Mouse (Mus musculus): ENCODE data around the gene Cstb. TPM values are rescaled to one million over a fixed set of nuclear protein-coding genes. Genes with fewer than 3 reads are reported as not detected.

The Cstb gene
- polyA plus RNA-seq, 1 experiment from 2014 or later: 136 TPM

- no peaks in the 10 kb centered on the region for H3K9me3 ChIP-seq
- H3K4me1 ChIP-seq: peaks cover 14% of the 10 kb centered on the region
- no peak overlapping the region for H3K4me3 ChIP-seq
- H3K27me3 ChIP-seq (ENCODE audit: insufficient read depth, poor library complexity, severe bottlenecking): no peaks in the 10 kb centered on the region
- WGBS: 56% methylated on average over 4 of the region's 4 CpGs
- H3K36me3 ChIP-seq: peaks cover 22% of the 10 kb centered on the region; the same call in 1 of the 2 replicates
- no peak overlapping the region for H3K27ac ChIP-seq
- no peak for DNase-seq (ENCODE audit: low spot score)
These were observed 27.2 kb downstream of the Cstb start for GRCm38 (mm10) chr10:78452641-78453040.

- no peak for DNase-seq (ENCODE audit: low spot score)
- Histone ChIP-seq H3K4me1 (peaks cover 33% of the 10 kb centered on the region), H3K4me3 (no peak overlapping the region), H3K36me3 (no peaks in the 10 kb centered on the region), H3K27me3 (ENCODE audit: insufficient read depth, poor library complexity, severe bottlenecking) (no peaks in the 10 kb centered on the region), H3K27ac (no peak overlapping the region), H3K9me3 (no peaks in the 10 kb centered on the region)
- WGBS: 91% methylated on average over 13 of the region's 13 CpGs
These were observed 31.2 kb downstream of the Cstb start for GRCm38 (mm10) chr10:78456696-78457095.

DNA sequence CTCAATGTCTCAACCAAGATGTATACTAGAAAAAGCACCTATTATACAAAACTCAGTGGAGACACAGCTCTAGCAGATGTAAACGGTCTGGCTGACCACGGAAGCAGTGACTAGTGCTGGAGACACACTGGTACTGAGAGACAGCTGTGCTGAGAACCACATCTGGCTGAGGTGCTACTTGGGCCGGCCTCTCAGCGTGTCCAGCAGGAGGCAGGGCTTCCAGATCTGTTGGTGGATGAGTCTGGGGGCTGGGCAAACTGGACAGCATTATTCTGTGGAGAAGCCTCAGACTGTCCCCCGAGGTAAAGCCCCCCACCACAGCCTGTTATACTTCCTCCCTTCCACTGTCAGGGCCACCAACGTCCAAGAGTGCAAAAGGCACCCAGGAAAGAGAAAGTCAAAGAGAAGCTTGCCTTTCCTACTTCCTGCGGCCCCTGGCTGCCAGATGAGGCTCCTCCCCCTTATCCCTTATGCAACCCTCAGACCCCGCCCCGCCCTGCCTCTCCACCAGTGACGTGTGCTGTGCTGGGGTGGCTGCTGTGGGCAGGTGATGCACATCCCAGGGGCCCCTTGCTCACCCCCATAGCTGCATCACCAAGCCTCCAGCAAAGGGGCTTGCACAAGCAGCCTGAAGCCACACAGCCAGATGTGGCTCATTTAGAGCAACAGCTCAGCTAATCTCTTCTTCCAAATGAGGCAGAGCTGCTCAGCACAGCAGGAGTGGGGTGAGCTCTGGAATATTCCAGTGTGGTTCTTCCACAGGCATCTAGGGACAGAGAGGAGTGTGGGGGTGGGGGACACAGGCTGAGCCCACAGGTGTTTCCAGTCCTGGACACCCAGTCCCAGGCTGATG lies 32.3 kb downstream of the Cstb start:
- Histone ChIP-seq H3K4me1 (peaks cover 30% of the 10 kb centered on the region), H3K27me3 (ENCODE audit: insufficient read depth, poor library complexity, severe bottlenecking) (peaks cover 6% of the 10 kb centered on the region; the same call in 1 of the 2 replicates), H3K36me3 (no peaks in the 10 kb centered on the region), H3K4me3 (no peak overlapping the region), H3K27ac (peak overlapping the region; percentile 7; the same call in 1 of the 2 replicates), H3K9me3 (no peaks in the 10 kb centered on the region)
- DNase-seq (ENCODE audit: low spot score): no peak
- 33% methylated on average over 10 of the region's 10 CpGs for WGBS

DNA sequence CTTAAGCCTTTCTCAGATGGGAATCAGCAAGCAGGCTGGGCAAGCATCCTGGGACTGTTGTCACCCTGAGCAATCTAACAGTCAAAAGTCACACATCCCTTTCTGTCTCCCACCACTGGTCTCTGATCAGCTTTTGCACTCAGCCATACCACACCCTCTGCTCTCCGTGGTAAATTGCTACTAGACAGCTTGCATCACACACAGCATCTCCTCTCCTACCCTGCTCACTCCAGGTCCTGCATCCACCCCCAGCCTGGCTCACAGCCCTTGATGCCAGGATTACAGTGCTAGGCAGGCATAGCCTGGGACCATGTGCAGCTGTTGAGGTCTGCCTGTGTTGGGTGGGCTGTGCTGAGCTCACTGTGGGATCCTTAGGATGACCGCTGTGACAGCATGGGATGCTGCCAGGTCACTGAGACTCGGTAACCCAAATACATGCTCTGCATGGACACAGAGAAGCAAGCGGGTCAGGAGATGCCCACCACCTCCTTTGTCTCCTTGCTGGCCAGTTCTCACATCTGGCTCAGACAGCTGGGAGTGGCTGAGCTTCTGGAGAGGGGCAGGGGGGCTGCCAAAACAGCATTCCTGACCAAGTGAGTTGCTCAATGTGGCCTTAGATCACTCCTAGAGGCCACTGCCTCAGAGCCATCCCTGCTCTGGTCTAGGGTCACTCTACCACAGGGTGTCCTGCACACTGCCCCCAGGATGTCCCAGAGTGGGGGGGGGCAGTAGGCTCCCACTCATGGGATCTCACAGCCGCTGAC lies 33.1 kb downstream of the Cstb start:
- Histone ChIP-seq H3K27me3 (ENCODE audit: insufficient read depth, poor library complexity, severe bottlenecking) (peaks cover 14% of the 10 kb centered on the region), H3K36me3 (no peaks in the 10 kb centered on the region), H3K4me1 (peaks cover 30% of the 10 kb centered on the region), H3K4me3 (no peak overlapping the region), H3K9me3 (no peaks in the 10 kb centered on the region), H3K27ac (peak overlapping the region; percentile 7; the same call in 1 of the 2 replicates)
- 64% methylated on average over 5 of the region's 5 CpGs for WGBS
- no peak for DNase-seq (ENCODE audit: low spot score)

GRCm38 (mm10) chr10:78460463-78460862 lies 35.0 kb downstream of the Cstb start:
- Histone ChIP-seq H3K4me3 (no peak overlapping the region), H3K9me3 (no peaks in the 10 kb centered on the region), H3K27me3 (ENCODE audit: insufficient read depth, poor library complexity, severe bottlenecking) (peaks cover 18% of the 10 kb centered on the region), H3K4me1 (peaks cover 43% of the 10 kb centered on the region), H3K36me3 (no peaks in the 10 kb centered on the region), H3K27ac (no peak overlapping the region)
- WGBS: 34% methylated on average over 5 of the region's 5 CpGs
- no peak for DNase-seq (ENCODE audit: low spot score)

DNA sequence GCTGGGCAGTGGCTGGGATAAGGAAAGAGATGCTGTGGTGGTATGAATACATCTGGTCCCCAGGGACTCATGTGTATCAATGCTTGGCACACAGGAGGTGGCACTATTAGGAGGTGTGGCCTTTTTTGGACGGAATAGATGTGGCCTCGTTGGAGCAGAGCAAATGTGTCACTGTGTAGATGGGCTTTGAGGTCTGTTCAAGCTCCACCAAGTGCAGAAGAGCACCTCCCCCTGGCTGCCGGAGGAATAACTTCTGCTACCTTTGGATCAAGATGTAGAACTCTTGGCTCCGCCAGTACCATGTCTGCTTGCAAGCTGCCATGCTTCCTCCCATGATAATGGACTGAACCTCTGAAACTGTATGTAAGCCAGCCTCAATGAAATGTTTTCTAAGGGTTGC lies 36.3 kb downstream of the Cstb start:
- no peak for DNase-seq (ENCODE audit: low spot score)
- Histone ChIP-seq H3K27ac (no peak overlapping the region), H3K27me3 (ENCODE audit: insufficient read depth, poor library complexity, severe bottlenecking) (peaks cover 18% of the 10 kb centered on the region), H3K4me1 (peaks cover 43% of the 10 kb centered on the region), H3K9me3 (no peaks in the 10 kb centered on the region), H3K36me3 (no peaks in the 10 kb centered on the region), H3K4me3 (no peak overlapping the region)
- WGBS: 74% methylated on average over 4 of the region's 4 CpGs

DNA sequence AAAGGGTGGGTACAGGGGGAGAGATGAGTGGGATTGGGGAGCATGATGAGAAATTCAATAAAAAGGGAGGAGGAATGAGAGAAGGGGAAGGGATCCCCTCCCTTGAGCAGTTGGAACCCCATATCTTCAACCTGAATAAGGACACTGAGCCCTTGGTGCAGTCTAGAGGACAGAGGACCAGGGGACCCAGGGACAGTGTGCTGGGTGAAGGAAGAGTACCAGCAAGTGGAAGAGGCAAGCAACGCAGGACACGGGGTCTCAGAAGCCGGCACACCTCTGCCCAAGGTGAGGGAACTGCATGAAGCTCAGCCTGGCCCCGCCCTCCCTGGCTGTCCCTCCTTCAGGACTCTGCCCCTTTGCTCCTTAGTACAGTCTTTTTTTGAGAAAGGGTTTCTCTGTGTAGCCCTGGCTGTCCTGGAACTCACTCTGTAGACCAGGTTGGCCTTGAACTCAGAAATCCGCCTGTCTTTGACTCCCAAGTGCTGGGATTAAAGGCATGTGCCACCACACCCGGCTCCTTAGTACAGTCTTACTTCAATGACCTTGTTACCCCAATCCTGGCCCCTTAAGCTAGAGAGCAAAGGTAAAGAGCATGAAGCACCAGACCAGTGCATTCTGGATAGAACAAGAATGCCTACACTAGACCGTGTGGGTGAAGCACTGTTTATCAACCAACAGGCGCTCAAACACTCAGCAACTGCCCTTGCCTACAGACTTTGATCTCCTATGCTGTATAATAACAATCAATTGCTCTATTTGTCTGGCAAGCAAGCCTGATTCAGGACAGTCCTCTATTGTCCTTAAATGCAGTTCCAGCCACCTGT lies 37.7 kb downstream of the Cstb start:
- no peaks in the 10 kb centered on the region for H3K9me3 ChIP-seq
- no peak overlapping the region for H3K27ac ChIP-seq
- no peaks in the 10 kb centered on the region for H3K36me3 ChIP-seq
- DNase-seq (ENCODE audit: low spot score): no peak
- no peak overlapping the region for H3K4me3 ChIP-seq
- H3K27me3 ChIP-seq (ENCODE audit: insufficient read depth, poor library complexity, severe bottlenecking): peaks cover 18% of the 10 kb centered on the region
- 77% methylated on average over 8 of the region's 8 CpGs for WGBS
- peaks cover 33% of the 10 kb centered on the region for H3K4me1 ChIP-seq

- 0 out of 2 replicates have a peak overlapping the region, but pooled peaks have one; percentile 87 for H3K27ac ChIP-seq
- H3K36me3 ChIP-seq: no peaks in the 10 kb centered on the region
- peaks cover 18% of the 10 kb centered on the region for H3K27me3 ChIP-seq (ENCODE audit: insufficient read depth, poor library complexity, severe bottlenecking)
- peak overlapping the region; percentile 75 for H3K4me3 ChIP-seq
- DNase-seq (ENCODE audit: low spot score): no peak
- H3K9me3 ChIP-seq: no peaks in the 10 kb centered on the region
- WGBS: 85% methylated on average over 3 of the region's 3 CpGs
- peaks cover 28% of the 10 kb centered on the region for H3K4me1 ChIP-seq
These were observed 38.3 kb downstream of the Cstb start for GRCm38 (mm10) chr10:78463769-78464167.

GRCm38 (mm10) chr10:78464201-78464791 lies 38.8 kb downstream of the Cstb start:
- no peaks in the 10 kb centered on the region for H3K9me3 ChIP-seq
- peak overlapping the region; percentile 75 for H3K4me3 ChIP-seq
- no peak for DNase-seq (ENCODE audit: low spot score)
- peaks cover 25% of the 10 kb centered on the region for H3K4me1 ChIP-seq
- H3K27me3 ChIP-seq (ENCODE audit: insufficient read depth, poor library complexity, severe bottlenecking): peaks cover 18% of the 10 kb centered on the region
- H3K27ac ChIP-seq: peak overlapping the region; percentile 87
- no peaks in the 10 kb centered on the region for H3K36me3 ChIP-seq
- 3% methylated on average over 32 of the region's 32 CpGs for WGBS

DNA sequence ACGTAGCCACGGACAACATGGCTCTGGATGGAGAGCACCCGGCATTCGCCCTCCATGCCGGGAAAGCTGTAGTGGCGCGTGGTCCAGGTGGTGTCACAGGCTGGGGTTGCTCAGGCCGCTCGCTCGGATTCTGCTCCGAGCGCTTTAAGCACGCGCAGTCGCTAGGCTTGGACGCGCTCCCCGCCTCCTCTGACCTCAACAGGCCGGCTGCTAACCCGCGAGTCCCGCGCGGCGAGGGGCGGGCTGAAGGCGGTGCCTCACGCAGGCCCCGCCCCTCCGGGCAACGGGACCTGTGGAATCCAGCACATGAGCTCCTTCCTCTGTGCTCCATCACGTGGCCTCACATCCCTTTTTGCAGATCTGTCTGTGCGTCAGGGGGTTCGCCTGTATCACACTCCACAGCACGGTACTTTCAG lies 39.3 kb downstream of the Cstb start, which contains the start of gene Pdxk:
Gene Pdxk (minus strand): TSS at position 184 of the 416 bp plus-strand sequence.
- H3K4me3 ChIP-seq: peak within 1 kb of the TSS; percentile 75
- peaks cover 18% of the 10 kb centered on the region for H3K27me3 ChIP-seq (ENCODE audit: insufficient read depth, poor library complexity, severe bottlenecking)
- no peaks in the 10 kb centered on the region for H3K9me3 ChIP-seq
- WGBS: 0% methylated on average over 35 of the region's 35 CpGs
- H3K36me3 ChIP-seq: no peaks in the 10 kb centered on the region
- peaks cover 25% of the 10 kb centered on the region for H3K4me1 ChIP-seq
- peak; percentile 96 for DNase-seq (ENCODE audit: low spot score)
- H3K27ac ChIP-seq: peak within 1 kb of the TSS; percentile 87

DNA sequence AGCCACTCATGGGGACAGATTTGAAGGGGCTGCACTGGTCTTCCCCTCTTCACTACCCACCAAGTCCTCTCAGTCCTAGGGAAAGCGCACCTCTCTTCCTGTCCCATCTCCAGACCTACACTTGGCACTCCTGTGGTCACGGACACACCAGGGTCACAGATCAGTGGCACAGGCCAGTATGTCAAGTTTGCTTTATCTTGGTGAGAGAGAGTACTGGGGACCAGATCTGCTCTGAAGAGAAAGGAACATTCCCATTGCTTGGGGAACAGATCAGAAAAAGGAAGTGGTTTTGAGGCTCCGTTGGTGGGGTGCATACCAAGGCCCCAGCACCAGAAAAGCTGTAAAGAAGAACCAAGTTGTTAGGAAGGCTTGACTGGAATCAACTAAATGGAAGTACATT lies 40.0 kb downstream of the Cstb start:
- Histone ChIP-seq H3K36me3 (no peaks in the 10 kb centered on the region), H3K27me3 (ENCODE audit: insufficient read depth, poor library complexity, severe bottlenecking) (peaks cover 18% of the 10 kb centered on the region), H3K4me3 (no peak overlapping the region), H3K9me3 (no peaks in the 10 kb centered on the region), H3K27ac (0 out of 2 replicates have a peak overlapping the region, but pooled peaks have one; percentile 87), H3K4me1 (peaks cover 22% of the 10 kb centered on the region)
- 67% methylated on average over 3 of the region's 3 CpGs for WGBS
- no peak for DNase-seq (ENCODE audit: low spot score)

DNA sequence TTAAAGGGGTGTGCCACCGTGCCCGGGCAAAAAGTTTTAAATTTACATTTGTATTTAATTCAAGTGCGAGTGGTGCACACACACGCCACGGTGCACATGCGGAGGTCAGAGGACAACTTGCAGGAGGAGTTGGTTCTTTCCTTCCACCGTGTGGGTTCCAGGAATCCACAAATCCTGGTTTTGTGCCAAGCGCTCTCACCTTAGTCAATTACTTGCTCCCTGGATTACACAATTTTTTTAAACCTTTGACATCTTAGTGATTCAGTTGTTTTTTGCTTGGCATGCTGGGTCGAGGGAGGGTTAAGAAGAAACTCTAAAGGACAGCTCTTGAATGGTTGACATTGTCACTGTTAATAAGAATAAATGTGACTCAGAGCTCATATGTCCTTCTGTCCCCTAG lies 41.2 kb downstream of the Cstb start:
- peaks cover 18% of the 10 kb centered on the region for H3K27me3 ChIP-seq (ENCODE audit: insufficient read depth, poor library complexity, severe bottlenecking)
- no peak for DNase-seq (ENCODE audit: low spot score)
- H3K9me3 ChIP-seq: no peaks in the 10 kb centered on the region
- H3K27ac ChIP-seq: no peak overlapping the region
- no peaks in the 10 kb centered on the region for H3K36me3 ChIP-seq
- peaks cover 25% of the 10 kb centered on the region for H3K4me1 ChIP-seq
- no peak overlapping the region for H3K4me3 ChIP-seq
- 85% methylated on average over 9 of the region's 9 CpGs for WGBS
